Mouse (Mus musculus) skeletal muscle tissue, adult 2 months (tissue): ENCODE data around the gene Cntfr.

ENCODE experiments used
- DNase-seq: peaks from one replicate; pipeline ENCODE4 v3.0.0-alpha.2; 2012; ENCODE audit warnings: low read depth, low spot score

Cntfr gene

GRCm38 (mm10) chr4:41615661-41616599, 81.0 kb downstream of the Cntfr start:
- DNase-seq = no peak

GRCm38 (mm10) chr4:41614156-41614555, 82.7 kb downstream of the Cntfr start:
- DNase-seq = peak; percentile 72

- DNase-seq = no peak
Observed at GRCm38 (mm10) chr4:41612166-41612565, 84.7 kb downstream of the Cntfr start.

- DNase-seq = peak; percentile 71
Observed at GRCm38 (mm10) chr4:41610594-41610980, 86.3 kb downstream of the Cntfr start.

GRCm38 (mm10) chr4:41609681-41610593, 87.0 kb downstream of the Cntfr start:
- no peak for DNase-seq
